Comparison of ENCODE assay signal across 17 mouse cellular contexts in the genomic region with DNA sequence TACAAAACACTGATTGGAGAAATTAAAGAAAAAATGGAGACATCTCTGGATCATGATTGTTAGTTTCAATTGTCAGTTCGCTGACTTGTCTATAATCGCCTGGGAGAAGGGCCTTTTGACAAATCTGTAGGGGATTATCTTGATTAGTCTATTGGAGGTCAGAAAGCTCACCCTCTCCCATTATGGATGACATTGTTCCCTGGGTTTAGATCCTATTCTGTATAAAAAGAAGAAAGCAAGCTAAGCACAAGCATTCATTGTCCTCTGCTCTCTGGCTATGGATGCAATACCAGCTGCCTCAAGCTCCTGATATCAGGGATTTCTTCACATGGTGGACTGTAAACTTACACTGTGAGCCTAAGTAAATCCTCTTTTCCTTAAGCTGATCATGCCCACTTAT.
"Had no signal": no experiment of that assay in that cellular context is flagged by ENCODE, and none has a peak within 500 bp of the region (broad histone marks: within the 10 kb centered on the region; RNA-seq: fewer than 3 reads in every experiment).

No protein-coding gene starts in this region.

- H3K27ac ChIP-seq: kidney, postnatal 0 days; layer of hippocampus, adult 2 months; limb, embryonic 10.5 days; limb, embryonic 13.5 days; liver, embryonic 13.5 days; midbrain, embryonic 13.5 days; neural tube, embryonic 12.5 days; neural tube, embryonic 15.5 days had no signal

- H3K4me3 ChIP-seq: layer of hippocampus, adult 2 months; limb, embryonic 10.5 days; limb, embryonic 13.5 days; liver, embryonic 13.5 days; midbrain, embryonic 13.5 days; neural tube, embryonic 12.5 days; neural tube, embryonic 15.5 days had no signal

- ATAC-seq: midbrain, embryonic 13.5 days had no signal

- H3K36me3 ChIP-seq: limb, embryonic 10.5 days; limb, embryonic 13.5 days; liver, embryonic 13.5 days; midbrain, embryonic 13.5 days; neural tube, embryonic 12.5 days; neural tube, embryonic 15.5 days had no signal

- H3K4me1 ChIP-seq: limb, embryonic 10.5 days; limb, embryonic 13.5 days; liver, embryonic 13.5 days; neural tube, embryonic 12.5 days; neural tube, embryonic 15.5 days had no signal

- H3K4me2 ChIP-seq: limb, embryonic 13.5 days; liver, embryonic 13.5 days; midbrain, embryonic 13.5 days; neural tube, embryonic 12.5 days; neural tube, embryonic 15.5 days had no signal

- H3K9ac ChIP-seq: limb, embryonic 13.5 days; liver, embryonic 13.5 days; midbrain, embryonic 13.5 days; neural tube, embryonic 12.5 days; neural tube, embryonic 15.5 days had no signal

- H3K9me3 ChIP-seq: limb, embryonic 10.5 days; limb, embryonic 13.5 days; liver, embryonic 13.5 days; midbrain, embryonic 13.5 days; neural tube, embryonic 12.5 days; neural tube, embryonic 15.5 days had no signal

- H3K27me3 ChIP-seq: limb, embryonic 13.5 days; liver, embryonic 13.5 days; neural tube, embryonic 12.5 days; neural tube, embryonic 15.5 days had no signal

- DNase-seq: kidney, adult 18-20 months; kidney, adult 9 months; kidney, postnatal 25 days; layer of hippocampus, adult 9-11 months; liver, embryonic 13.5 days; lung, adult 2 months; lung, postnatal 14 days; lung, postnatal 4 days; thymus, adult 18-20 months; thymus, postnatal 36 days had no signal
